Mouse (Mus musculus) kidney, adult 2 months (tissue): ENCODE measurements around the gene Ralgapa2.

Experiments
- CTCF ChIP-seq: fragments of 200-500 bp; conservative IDR thresholded peaks from 2 replicates; pipeline ENCODE4 v1.5.1; 2011; ENCODE audit warnings: low read depth, mild to moderate bottlenecking, control low read depth, low read length, moderate library complexity, mixed read lengths; ENCODE audit not compliant: insufficient read depth, insufficient read length
- POLR2A ChIP-seq: fragments of 200-500 bp; IDR thresholded peaks from one replicate; pipeline ENCODE4 v1.6.1; 2011; ENCODE audit warnings: low read depth, low read length, control low read depth

- TF ChIP-seq CTCF (no peak), POLR2A (no peak)
Measured at GRCm38 (mm10) chr2:146247576-146247975, 264.6 kb downstream of the Ralgapa2 start.
